Mouse (Mus musculus) lung, embryonic 16.5 days (tissue): ENCODE measurements around the gene Mettl3. TPM values are rescaled to one million over a fixed set of nuclear protein-coding genes. Genes with fewer than 3 reads are reported as not detected.
A peak's percentile ranks its signal among the peaks of the same experiment; 100 is the strongest.
"Not testable (repeated sequence)": the region's sequence is repeated elsewhere in the genome, so short reads cannot be mapped to it uniquely, and the experiment has no call there.

ENCODE experiments used
- ATAC-seq: fragments of 200-750 bp; cut with Nextera tagmentation; 2 replicates; pipeline ENCODE4 v1.8.0; 2017; ENCODE audit warnings: low read depth, mild to moderate bottlenecking, moderate library complexity
- H3K27ac ChIP-seq: fragments of 300-500 bp; sonication (generic); 2 replicates; pipeline ENCODE4 v1.5.1; 2014; ENCODE audit warnings: mild to moderate bottlenecking, control low read depth, low read length
- H3K27me3 ChIP-seq: fragments of 300-500 bp; sonication (generic); 2 replicates; pipeline ENCODE4 v1.6.1; 2014; ENCODE audit warnings: low read depth, low read length, mixed read lengths; ENCODE audit not compliant: control insufficient read depth, insufficient read depth
- H3K36me3 ChIP-seq: fragments of 300-500 bp; sonication (generic); 2 replicates; pipeline ENCODE4 v1.6.1; 2014; ENCODE audit warnings: low read length; ENCODE audit not compliant: control insufficient read depth, insufficient read depth
- H3K4me1 ChIP-seq: fragments of 300-500 bp; sonication (generic); replicated peaks from 2 replicates; pipeline ENCODE4 v1.6.1; 2014; ENCODE audit warnings: low read length, mixed read lengths; ENCODE audit not compliant: control insufficient read depth, insufficient read depth
- H3K4me2 ChIP-seq: fragments of 300-500 bp; sonication (generic); 2 replicates; pipeline ENCODE4 v1.6.1; 2014; ENCODE audit warnings: low read depth, low read length, control low read depth
- H3K4me3 ChIP-seq: fragments of 300-500 bp; sonication (generic); 2 replicates; pipeline ENCODE4 v1.5.1; 2014; ENCODE audit warnings: mild to moderate bottlenecking, low read length, control low read depth
- H3K9ac ChIP-seq: fragments of 300-500 bp; sonication (generic); 2 replicates; pipeline ENCODE4 v1.6.1; 2014; ENCODE audit warnings: low read length, control low read depth
- H3K9me3 ChIP-seq: fragments of 300-500 bp; sonication (generic); 2 replicates; pipeline ENCODE4 v1.6.1; 2016; ENCODE audit warnings: low read length; ENCODE audit not compliant: control insufficient read depth
- WGBS: fragments of 180-500 bp; shearing (Covaris S2); extraction: QIAGEN DNeasy Blood & Tissue Kit; methylation state at CpG from one replicate; pipeline ENCODE4 v1.1.7; 2014; 5-methylcytosine and 5-hydroxymethylcytosine counted together
- polyA plus RNA-seq: library from polyadenylated mRNA; unstranded; fragments of >200 nt; fragmentation: Nextera tagmentation; extraction: Ambion mirVana; gene quantifications from 2 replicates; pipeline ENCODE4 v1.2.1, GENCODE M21; 2015

Gene Mettl3
- polyA plus RNA-seq, 1 experiment from 2014 or later: 42.3 TPM

- no peak overlapping the region for H3K4me3 ChIP-seq
- peaks cover 14% of the 10 kb centered on the region for H3K4me1 ChIP-seq
- H3K4me2 ChIP-seq: no peak overlapping the region
- H3K9ac ChIP-seq: no peak overlapping the region
- peaks cover 4% of the 10 kb centered on the region for H3K36me3 ChIP-seq
- no peak overlapping the region for H3K27ac ChIP-seq
- ATAC-seq: no peak
- no peaks in the 10 kb centered on the region for H3K9me3 ChIP-seq
- WGBS: 34% methylated on average over 6 of the region's 6 CpGs
- H3K27me3 ChIP-seq: 0 out of 2 replicates have a peak, but pooled peaks cover 2% of the 10 kb centered on the region
Observed at GRCm38 (mm10) chr14:52319361-52319760, 14.4 kb upstream of the Mettl3 start.

GRCm38 (mm10) chr14:52316441-52317225 is 11.7 kb upstream of the Mettl3 start:
- WGBS: 10% methylated on average over 16 of the region's 16 CpGs
- Histone ChIP-seq H3K4me1 (peaks cover 26% of the 10 kb centered on the region), H3K9me3 (no peaks in the 10 kb centered on the region), H3K36me3 (peaks cover 27% of the 10 kb centered on the region), H3K27ac (peak overlapping the region; percentile 45; the same call in 1 of the 2 replicates), H3K9ac (peak overlapping the region; percentile 72), H3K27me3 (no peaks in the 10 kb centered on the region), H3K4me2 (peak overlapping the region; percentile 84), H3K4me3 (peak overlapping the region; percentile 59)
- peak; percentile 54 for ATAC-seq

GRCm38 (mm10) chr14:52315792-52316440 is 11.0 kb upstream of the Mettl3 start:
- Histone ChIP-seq H3K36me3 (peaks cover 29% of the 10 kb centered on the region), H3K27me3 (no peaks in the 10 kb centered on the region), H3K27ac (peak overlapping the region; percentile 45), H3K4me3 (peak overlapping the region; percentile 59), H3K9ac (peak overlapping the region; percentile 72), H3K4me1 (peaks cover 28% of the 10 kb centered on the region), H3K9me3 (no peaks in the 10 kb centered on the region), H3K4me2 (peak overlapping the region; percentile 84)
- WGBS: under 1% methylated on average over 34 of the region's 41 CpGs
- ATAC-seq: peak; percentile 87

- Histone ChIP-seq H3K27ac (peak overlapping the region; percentile 45), H3K27me3 (no peaks in the 10 kb centered on the region), H3K4me1 (peaks cover 28% of the 10 kb centered on the region), H3K4me2 (peak overlapping the region; percentile 84), H3K4me3 (peak overlapping the region; percentile 59), H3K9me3 (no peaks in the 10 kb centered on the region), H3K36me3 (peaks cover 33% of the 10 kb centered on the region), H3K9ac (peak overlapping the region; percentile 72)
- 3% methylated on average over 17 of the region's 17 CpGs for WGBS
- ATAC-seq: no peak; the same call in 1 of the 2 replicates
Observed at GRCm38 (mm10) chr14:52315283-52315780, 10.4 kb upstream of the Mettl3 start.

- peak; percentile 19; the same call in 1 of the 2 replicates for ATAC-seq
Observed at GRCm38 (mm10) chr14:52314808-52315150, 9.9 kb upstream of the Mettl3 start.

GRCm38 (mm10) chr14:52313931-52314807 is 9.2 kb upstream of the Mettl3 start:
- H3K9me3 ChIP-seq: no peaks in the 10 kb centered on the region
- no peak overlapping the region for H3K9ac ChIP-seq
- peak overlapping the region; percentile 59 for H3K4me3 ChIP-seq
- H3K27ac ChIP-seq: no peak overlapping the region; the same call in 1 of the 2 replicates
- H3K4me1 ChIP-seq: peaks cover 28% of the 10 kb centered on the region
- peak overlapping the region; percentile 84 for H3K4me2 ChIP-seq
- no peak for ATAC-seq
- peaks cover 33% of the 10 kb centered on the region for H3K36me3 ChIP-seq
- WGBS: 84% methylated on average over 26 of the region's 26 CpGs
- H3K27me3 ChIP-seq: no peaks in the 10 kb centered on the region

More at GRCm38 (mm10) chr14:52314808-52315150, 9.9 kb upstream of the Mettl3 start:
- Histone ChIP-seq H3K36me3 (peaks cover 33% of the 10 kb centered on the region), H3K27ac (no peak overlapping the region; the same call in 1 of the 2 replicates), H3K9ac (peak overlapping the region; percentile 72), H3K27me3 (no peaks in the 10 kb centered on the region), H3K9me3 (no peaks in the 10 kb centered on the region), H3K4me1 (peaks cover 28% of the 10 kb centered on the region), H3K4me2 (peak overlapping the region; percentile 84), H3K4me3 (peak overlapping the region; percentile 59)
- 44% methylated on average over 8 of the region's 8 CpGs for WGBS

- H3K27me3 ChIP-seq: no peaks in the 10 kb centered on the region
- peaks cover 24% of the 10 kb centered on the region for H3K4me1 ChIP-seq
- H3K4me2 ChIP-seq: no peak overlapping the region
- no peaks in the 10 kb centered on the region for H3K9me3 ChIP-seq
- H3K9ac ChIP-seq: no peak overlapping the region
- H3K27ac ChIP-seq: no peak overlapping the region
- no peak for ATAC-seq
- 88% methylated on average over 2 of the region's 2 CpGs for whole genome bisulfite sequencing
- peaks cover 33% of the 10 kb centered on the region for H3K36me3 ChIP-seq
- H3K4me3 ChIP-seq: no peak overlapping the region
Observed at GRCm38 (mm10) chr14:52310906-52311305, 6.0 kb upstream of the Mettl3 start.

GRCm38 (mm10) chr14:52310343-52310742 is 5.4 kb upstream of the Mettl3 start:
- peaks cover 33% of the 10 kb centered on the region for H3K36me3 ChIP-seq
- 95% methylated on average over 5 of the region's 6 CpGs for WGBS
- not testable (repeated sequence) for H3K9ac ChIP-seq, H3K4me3 ChIP-seq, H3K9me3 ChIP-seq, H3K4me2 ChIP-seq, H3K27ac ChIP-seq, H3K27me3 ChIP-seq, ATAC-seq
- peaks cover 24% of the 10 kb centered on the region for H3K4me1 ChIP-seq
